Mouse (Mus musculus) left cerebral cortex, adult 11 months (tissue): ENCODE results near the gene Inpp4b.

Source experiments
- DNase-seq: peaks from one replicate; pipeline ENCODE4 v3.0.0; 2022; ENCODE audit warnings: low spot score

Inpp4b gene

DNA sequence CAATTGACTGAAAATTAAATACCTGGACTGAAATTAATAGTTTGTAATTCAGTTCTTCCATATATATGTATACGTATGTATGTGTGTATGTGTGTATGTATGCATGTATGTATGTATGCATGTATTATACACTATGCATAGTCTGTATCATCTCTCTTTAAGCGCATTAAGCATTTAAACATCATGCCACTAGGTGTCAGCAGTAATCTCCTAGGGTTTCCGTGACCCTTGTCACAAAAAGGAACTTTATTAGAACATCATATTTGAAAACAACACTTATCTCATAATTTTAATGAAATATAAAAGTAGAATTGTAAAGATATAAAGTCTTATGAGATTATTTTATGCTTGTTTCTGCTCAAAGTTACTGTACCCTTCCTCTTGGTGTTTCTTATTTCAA, 136.3 kb downstream of the Inpp4b start:
- DNase-seq, result no peak

DNA sequence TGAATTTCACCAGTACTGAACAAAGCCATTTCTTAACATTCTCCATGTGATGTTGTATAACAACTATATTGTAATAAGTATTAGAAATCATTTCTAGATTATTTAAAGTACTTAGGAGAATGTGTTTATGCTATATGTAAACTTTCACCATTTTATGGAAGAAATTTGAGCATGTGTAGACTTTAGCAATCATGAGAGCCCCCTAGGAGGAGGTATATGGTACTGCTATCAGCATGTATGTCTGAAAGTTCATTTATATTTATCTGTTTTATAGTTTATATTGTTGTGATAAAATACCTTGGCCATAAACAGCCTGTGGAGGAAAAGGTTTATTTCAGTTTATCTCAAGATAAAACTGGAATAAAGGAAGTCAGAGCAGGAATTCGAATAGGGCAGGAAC, 141.5 kb downstream of the Inpp4b start:
- no peak for DNase-seq

DNA sequence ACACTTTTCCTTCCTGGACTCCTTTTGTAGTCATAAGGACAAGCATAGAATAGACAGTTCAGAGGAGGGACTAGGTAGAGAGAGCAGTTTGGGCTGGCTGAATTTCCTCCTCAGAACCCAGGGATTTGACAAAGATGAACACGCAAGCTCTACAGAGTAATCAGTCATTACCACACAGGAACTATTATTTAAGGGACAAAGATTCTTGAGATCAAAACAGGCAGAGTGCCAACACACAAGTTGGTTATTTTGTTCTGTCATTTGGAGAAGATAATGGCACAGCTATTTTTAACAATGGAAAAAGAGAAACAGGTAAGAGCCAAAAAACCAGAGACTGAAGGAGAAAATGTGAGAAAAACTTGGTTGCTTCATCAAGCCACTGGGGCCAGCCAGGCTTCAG, 143.3 kb downstream of the Inpp4b start:
- DNase-seq, result no peak

DNA sequence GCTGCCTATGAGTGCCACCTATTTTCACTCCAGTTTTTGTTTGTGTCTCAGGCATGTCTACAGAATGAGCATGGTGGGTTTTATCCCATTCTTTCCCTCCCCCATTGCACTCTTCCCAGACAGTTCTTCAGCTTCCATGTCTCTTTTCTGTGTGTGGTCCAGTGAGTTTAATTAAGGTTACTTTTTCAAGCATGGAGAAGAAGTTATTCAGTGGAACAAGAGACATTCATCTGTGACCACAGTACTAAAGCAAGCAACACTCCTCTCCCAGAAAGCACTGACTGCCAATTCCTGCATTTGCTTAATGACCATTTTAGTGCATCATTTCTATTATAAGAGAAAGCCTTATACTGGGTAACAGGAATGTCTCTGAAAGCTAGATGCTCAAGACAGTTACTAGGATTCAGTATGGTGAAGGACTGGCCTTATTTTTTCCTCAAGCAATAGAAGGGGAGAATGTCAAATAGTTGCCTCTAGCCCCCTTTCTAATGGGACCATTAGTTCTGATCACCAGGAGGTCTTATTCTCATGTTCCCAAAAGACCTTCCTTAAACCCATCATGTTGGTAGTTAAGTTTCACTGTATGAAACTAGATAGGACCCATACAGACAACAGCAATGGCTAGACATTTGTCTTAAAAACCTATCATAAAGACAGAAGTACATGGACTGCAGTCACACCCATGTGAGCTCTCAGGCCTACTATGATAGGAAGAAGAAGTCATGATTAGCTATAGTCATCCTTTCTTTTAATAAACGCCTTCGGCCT, 147.7 kb downstream of the Inpp4b start:
- DNase-seq, result no peak

DNA sequence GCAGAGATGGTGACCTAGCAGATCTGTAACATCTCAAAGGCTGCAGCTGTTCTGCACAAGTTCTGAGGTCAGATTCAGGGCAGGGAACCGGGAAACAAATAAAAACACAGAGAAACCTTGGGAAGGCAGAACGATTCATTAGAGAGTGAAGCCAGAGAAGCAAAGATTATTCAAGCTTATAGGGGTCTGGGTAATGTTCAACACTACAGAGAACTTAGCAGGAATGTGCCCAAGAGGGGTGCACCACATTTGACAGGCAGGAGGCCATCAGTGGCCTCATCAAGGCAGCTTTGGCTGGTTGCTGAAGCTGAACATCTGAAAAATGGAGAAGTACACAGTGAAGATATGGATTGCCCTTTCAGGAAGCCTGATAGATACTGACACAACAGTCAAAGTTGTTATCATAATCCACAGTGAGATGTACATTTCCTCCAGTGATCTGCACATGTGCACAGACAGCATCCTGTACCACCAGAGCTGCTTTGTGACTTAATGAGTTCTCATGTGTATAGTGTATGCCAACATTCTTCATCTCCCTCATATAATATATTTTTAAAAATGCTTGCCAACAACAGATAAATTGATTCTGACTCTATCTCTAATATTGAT, 148.8 kb downstream of the Inpp4b start:
- DNase-seq, result no peak

DNA sequence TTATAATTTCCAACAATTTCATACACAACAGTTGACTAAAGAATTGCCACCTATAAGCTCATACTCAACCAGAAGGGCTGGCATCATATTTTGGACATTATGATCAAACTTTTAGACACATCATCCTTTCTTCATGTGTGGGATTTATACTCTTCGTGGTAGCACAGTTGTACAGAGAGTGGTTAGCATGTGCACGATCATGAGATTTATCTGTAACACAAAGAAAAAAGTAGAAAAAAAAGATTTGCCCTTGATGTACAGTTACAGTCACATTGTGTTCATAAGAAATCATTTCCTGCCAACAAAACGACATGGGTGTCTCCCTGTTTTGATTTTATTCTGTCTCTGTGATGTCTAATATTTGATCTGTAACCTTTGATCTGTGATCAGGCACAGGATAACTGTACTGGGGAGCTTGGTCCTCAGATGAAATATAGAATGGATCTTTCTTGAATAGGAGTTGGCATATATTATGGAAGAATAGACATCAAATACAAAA, 149.4 kb downstream of the Inpp4b start:
- no peak for DNase-seq

DNA sequence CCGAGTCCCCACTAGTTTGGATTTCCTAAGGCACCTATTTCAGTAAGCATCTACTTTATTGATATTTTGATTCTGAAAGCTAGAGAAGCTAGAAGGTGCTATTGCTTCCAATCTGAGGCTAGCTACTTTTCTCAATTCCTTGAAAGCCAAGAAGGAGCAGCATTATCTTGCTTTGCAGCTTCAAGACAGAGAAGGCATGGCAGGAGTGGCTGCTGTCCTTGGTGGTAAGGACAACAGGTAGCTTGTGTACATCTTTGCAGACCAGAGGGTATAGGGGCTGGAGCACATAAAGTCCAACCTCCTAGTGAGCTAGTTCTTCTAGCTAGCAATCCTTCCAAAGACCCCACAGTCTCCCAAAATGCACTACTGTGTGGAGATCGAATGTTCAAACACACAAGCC, 152.5 kb downstream of the Inpp4b start:
- no peak for DNase-seq

DNA sequence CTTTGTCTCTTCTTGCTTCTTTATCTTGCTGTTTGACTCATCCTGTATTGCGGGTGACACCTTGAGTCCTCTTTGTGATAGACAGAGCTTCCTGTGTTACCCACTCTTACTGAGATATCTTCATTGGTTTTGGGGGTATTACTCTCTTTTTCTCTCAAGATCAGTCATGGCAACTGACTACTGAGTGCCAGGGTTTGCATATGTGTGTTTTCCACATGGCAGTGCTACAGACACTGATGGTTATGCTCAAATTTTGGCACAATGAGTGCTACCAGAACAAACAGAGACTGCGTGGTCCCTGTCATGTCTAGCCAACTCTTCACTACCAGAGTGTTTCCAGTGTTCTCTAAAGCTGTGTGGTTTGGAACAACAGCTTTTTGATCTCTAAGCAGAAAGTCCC, 155.3 kb downstream of the Inpp4b start:
- no peak for DNase-seq

DNA sequence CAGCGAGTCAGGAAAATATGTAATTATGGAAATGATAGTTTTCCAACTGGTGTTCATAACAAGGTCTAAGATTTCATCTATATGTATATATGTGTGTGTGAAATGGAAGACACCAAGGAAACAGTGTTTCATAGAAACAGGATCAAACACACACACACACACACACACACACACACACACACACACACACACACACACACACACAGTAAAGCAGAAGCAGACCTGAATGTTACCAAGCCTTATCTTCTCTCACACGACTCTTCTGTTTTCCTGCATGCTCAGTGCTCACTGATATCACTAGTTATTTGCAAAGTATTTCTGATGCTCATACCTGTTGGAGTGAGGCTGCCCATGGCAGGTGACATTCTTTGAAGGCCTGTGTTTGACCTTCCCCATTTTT, 159.9 kb downstream of the Inpp4b start:
- no peak for DNase-seq

DNA sequence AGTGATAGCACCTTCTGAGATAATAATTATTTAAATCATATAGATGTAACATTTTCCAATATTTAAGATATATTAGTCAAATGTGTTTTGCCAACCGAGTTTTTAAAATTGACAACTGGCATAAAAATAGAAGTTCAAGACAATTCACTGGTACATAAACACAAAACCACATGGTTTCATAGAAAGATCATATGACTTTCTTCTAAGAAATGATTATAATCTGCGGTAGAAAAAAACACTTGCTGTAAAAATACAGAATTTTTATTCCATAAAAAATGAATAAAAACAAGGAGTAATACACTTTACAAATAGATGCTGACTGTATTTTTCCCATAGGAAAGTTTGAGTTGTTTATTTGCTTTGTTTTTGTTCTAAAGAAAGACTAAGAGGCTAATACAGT, 160.6 kb downstream of the Inpp4b start:
- DNase-seq, result no peak

DNA sequence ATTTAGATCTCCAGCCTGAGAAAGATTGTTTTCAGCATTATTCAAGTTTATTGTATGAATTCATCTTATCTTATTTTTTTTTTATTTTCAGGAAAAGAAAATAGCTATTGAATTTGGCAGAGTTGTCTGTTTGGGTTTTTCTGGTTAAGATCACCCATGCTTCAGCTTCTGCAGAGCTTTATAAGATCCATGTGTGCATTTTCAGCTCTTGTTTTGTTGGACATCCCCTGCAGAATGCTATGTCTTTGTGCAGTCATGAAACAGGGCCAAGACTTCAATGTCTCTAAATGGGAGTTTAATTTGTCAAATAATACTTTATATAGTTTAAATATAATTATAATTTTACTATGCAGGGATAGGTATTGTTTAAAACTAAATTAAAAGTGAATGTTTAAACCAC, 170.5 kb downstream of the Inpp4b start:
- DNase-seq, result no peak

DNA sequence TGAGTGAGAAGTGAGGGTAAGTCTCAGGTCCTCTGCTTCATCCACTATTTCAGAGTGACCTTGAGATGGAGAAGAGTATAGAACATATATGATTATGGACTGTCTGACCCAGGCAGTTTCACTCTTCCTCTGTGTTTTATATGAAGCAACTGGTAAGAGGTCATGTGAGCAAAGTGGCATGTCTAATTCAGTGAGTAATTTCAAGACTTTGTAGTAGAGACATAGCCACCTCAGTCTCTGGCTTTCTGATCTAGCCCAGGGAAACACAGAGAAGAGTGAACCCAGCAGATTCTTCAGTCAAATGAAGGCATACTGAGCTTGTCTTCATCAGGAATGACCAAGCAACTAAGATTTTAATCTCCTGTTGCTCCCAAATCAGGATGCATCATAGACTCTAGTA, 172.1 kb downstream of the Inpp4b start:
- no peak for DNase-seq

DNA sequence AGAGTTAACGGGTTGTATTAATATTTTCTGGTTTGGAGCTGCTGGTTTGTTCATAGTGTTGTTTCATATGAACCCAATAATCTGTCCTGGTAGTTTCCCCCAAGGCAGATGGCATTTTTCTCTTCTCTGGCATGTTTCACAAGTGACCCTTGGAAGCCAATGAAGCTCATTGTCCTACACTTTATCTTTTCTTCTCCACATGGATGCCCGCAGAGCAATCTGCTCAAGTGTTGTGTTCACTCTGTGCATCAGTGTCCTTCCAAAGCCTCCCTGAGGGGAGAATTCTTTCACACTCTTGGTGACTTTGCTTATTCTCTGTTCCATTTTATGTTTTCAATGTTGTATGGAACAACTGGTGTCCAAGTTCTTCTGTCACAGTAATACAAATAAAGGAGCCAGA, 179.7 kb downstream of the Inpp4b start:
- no peak for DNase-seq

DNA sequence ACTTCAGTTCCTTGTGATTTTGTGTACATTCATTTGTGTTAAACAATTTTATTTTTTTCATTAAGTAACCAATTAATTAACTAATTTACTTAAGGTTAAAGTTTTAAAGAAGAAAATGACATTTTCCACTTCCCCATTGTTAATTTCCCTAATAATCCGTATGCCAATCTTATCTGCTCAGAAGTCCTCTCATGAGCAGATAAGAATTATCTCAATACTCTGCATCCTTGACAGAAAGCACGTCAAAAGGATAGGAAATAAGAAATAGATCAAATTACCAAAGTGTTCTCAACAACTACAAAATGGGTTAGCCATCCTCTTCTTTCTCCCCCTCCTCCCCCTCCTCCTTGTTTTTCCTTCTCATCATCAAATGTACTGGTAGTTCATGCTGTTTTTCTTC, 182.2 kb downstream of the Inpp4b start:
- no peak for DNase-seq

DNA sequence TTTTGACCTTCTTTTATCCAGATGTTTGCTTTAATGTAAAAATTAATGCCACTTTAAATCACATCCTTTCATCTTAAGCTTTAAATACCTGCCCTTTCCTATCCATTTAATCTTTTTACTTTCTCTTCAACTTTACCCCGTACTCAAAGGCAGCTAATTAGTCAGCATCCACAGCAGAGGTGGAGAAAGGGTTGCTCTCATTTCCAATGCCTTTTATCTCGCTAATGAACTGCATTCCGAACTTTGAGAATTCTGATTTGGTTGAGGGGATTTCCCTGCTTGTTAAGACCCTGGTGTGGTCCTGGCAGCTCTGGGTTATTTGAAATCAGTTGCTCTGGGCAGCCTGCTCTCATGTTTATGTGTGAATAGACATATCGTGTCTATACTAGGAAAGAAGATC, 185.3 kb downstream of the Inpp4b start:
- DNase-seq, result no peak

DNA sequence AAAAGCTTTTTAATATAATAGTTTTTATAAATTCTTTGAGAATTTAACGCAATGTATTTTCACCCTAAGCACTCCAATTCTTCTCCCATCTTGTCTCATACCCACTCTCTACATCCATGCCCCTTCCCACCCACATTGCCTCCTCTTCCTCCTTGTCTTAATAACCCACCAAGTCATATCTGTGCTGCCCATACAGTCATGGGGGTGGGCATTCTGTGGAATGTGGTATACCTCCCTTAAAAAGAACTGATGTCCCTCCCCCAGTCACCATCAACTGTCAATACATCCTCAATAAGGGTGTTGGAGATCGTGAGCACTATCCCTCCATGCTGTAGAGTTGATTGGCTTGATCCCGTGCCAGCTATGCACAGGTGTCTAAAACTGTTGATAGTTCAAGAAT, 196.0 kb downstream of the Inpp4b start:
- no peak for DNase-seq

DNA sequence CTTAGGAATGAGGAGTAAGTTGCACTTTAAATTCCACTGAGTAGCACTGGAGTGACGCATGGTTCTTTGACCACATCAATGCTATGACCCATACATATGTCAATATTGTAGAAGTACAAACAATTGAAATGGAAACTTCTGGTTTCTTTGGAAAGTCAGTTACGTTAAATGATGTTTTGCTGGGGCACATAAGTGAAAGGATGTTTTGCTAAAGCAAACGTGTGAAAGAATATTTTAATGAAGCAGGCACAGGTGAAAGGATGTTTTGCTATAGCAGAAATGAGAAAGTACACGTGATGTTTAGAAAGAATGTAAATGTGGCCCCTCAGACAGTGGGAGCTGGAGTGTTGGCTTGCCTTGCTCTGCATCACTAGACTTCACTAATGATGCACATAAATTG, 216.2 kb downstream of the Inpp4b start:
- DNase-seq, result no peak

DNA sequence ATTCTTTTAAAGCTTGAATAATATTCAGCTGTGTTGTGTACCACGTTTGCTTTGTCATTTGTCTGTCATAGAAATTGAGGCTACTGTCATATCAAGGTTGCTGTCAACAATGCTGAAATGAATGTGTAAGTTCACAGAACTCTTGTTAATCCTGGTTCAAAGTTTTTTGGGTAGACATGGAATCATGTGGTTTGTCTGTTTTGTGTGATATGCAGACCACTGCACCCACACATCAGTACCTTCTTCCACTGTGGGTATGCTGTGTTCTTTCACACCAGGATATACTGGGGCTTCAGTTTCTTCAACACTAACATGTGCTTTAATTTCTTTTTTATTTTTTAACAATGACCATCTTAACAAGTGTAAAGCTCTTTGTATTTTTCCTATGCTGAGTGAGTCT, 220.0 kb downstream of the Inpp4b start:
- DNase-seq, result no peak

DNA sequence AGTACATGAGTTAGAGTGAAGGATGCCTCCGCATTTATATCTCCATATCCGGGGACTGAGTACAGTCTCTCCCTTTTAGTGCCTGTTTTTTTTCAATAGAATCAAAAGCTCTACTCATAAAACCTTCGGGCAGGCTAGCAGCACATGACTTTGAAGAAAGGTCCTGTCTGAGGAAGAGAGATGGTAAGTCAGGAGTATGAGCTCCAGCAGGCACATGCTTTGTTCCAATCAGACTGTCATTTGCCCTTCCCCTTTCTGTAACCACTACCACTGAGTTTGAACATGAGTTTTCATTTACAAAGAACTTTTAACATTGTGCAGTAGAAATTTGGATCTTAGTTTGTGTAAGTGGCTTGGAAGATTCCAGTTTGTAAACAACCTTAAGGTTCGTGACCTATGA, 223.1 kb downstream of the Inpp4b start:
- DNase-seq, result no peak

DNA sequence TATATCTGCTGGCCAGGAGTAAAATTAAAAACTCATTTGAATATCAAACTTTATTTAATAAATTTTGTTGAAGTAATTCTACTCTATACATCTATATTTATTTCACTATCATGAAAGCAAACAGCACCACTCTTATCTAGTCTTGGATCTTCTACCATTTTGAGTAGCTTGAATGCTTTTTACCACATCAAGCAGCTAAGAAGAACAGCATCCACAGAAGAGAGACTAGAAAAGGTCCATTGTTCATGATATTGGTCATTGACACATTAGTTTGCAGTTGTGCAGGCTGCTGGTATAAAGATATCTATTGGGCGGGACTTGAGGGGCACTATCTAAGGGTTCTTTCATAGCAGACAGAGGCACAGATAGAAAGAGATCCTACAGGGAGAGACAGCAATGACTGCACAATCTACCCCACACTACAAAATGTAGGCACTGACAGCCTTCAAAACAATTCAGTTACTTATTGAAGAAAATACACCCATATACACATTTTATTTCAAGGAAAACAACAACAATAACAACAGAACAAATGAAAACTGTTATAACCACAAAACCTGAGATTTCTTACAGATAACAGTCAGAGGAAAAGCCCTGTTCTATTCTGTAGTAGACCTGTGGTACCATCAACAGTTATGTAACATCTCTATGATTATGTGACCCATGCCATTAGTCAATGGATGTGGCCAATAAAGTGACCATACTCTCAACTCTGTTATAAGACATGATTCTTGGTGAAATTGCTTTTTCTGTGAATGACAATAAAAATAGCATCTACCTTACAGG, 230.2 kb downstream of the Inpp4b start:
- DNase-seq, result no peak

DNA sequence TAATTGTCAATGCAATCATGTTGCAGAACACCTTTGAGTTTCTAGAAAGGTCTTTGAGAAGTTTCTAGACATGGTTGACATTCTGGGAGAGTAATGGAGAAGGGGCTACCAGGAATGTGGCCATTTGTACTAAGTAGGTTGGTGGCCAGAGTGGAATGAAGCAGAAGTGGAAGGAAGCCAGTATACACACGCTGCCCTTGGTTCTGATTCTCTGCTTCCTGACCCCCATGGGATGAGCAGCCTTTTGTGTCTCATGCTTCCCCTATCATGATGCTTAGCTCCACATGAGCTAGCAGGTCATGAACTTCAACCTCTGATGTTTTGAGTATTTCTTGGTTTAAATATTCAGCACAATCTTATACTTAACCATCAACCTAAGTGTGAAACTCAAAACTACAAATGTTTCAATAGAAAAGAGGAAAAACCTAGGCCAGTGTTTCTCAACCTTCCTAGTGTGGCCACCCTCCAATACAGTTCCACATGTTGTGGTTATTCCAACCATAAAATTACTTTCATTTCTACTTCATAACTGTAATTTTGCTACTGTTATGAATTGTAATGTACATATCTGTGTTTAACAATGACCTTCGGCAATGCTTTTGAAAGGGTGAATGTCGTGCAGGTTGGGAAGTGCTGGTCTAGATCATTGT, 233.0 kb downstream of the Inpp4b start:
- DNase-seq, result no peak

DNA sequence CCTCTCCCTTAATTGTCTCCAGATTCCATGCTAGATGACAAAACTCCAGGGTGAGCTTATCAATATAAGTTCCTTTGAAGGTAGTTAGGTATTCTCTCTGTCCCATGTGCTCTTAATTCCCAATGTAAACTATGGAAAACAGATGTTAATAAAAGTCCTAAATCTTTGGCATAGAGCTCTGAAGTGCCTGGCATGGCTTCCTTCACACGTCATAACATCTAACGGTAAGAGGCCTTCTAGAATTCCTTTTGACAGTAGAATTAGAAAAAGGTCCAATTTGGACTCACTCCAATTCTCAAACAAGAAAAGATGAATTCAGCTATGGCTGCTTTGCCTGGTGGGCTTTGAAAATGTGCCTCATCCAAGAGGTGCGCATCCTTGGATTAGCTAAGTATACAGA, 236.6 kb downstream of the Inpp4b start:
- no peak for DNase-seq
